In the genomic region with DNA sequence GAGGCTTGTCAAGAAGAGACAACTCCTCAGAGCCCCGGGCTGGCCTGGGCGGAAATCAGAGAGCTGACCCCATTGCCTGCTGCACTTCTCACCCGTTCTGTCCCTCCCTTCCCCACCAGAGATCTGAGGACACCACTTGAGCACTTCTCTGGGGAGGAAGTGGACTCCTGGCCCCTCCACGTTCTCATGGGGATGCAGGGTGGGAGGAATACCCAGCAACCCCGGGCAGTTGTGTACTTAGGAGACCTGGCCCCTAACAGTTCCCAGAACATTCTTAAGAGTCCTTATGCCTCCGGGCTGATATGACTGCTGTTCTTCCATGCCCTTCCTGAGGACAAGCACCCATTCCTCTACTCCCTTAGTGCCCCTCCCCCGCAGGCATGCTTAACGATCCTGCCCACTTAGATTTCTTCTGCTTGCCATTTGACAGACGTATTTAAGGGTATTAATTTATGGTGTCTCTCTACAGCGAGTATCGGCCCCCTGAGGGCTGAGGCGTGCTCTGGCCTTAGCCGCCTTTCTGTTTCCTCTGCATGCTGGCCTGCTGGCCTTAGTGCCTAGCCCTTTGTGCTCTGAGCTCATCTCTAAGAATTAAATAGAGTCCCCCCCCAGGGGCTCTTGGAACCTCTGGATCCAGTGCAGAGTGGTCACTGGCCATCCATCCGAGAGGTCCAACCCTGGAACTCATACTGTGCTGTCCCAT, we compare ENCODE assay signal across 12 mouse cellular contexts. TPM values are rescaled to one million over a fixed set of nuclear protein-coding genes. Genes with fewer than 3 reads are reported as not detected.
A peak's percentile ranks its signal among the peaks of the same experiment; 100 is the strongest.
DNase-seq lines count a peak whose midpoint lies in the region; ATAC-seq and TF ChIP-seq lines count a peak whose summit lies in the region.
"Had no signal": no experiment of that assay in that cellular context is flagged by ENCODE, and none has a peak within 500 bp of the region (broad histone marks: within the 10 kb centered on the region; RNA-seq: fewer than 3 reads in every experiment).

No protein-coding gene starts in this region.

- H3K27ac ChIP-seq in midbrain, embryonic 12.5 days (replicated peaks) = 0 out of 2 replicates have a peak overlapping the region, but pooled peaks have one; percentile 15
- H3K27ac ChIP-seq in midbrain, embryonic 15.5 days = no peak overlapping the region
- peak overlapping the region; percentile 62 for H3K27ac ChIP-seq in intestine, postnatal 0 days (ENCODE audit: low read depth, low read length)
- peak overlapping the region; percentile 96; the same call in 1 of the 2 replicates for H3K27ac ChIP-seq in stomach, embryonic 14.5 days (ENCODE audit: low read length)
- H3K27ac ChIP-seq in thymus, adult 2 months (ENCODE audit: control insufficient read depth, insufficient read depth, low read length) = no peak overlapping the region

- no peaks in the 10 kb centered on the region for H3K36me3 ChIP-seq in midbrain, embryonic 12.5 days
- H3K36me3 ChIP-seq in midbrain, embryonic 15.5 days (replicated peaks) = no peaks in the 10 kb centered on the region
- no peaks in the 10 kb centered on the region for H3K36me3 ChIP-seq in intestine, postnatal 0 days (ENCODE audit: control insufficient read depth, insufficient read depth)
- no peaks in the 10 kb centered on the region for H3K36me3 ChIP-seq in stomach, embryonic 14.5 days (ENCODE audit: control insufficient read depth, insufficient read depth, low read length)
- H3K36me3 ChIP-seq in thymus, adult 2 months (ENCODE audit: control insufficient read depth, insufficient read depth, low read length) = no peaks in the 10 kb centered on the region

- peaks cover 11% of the 10 kb centered on the region for H3K27me3 ChIP-seq in midbrain, embryonic 12.5 days
- H3K27me3 ChIP-seq in midbrain, embryonic 15.5 days (replicated peaks) = no peaks in the 10 kb centered on the region
- no peaks in the 10 kb centered on the region for H3K27me3 ChIP-seq in intestine, postnatal 0 days (replicated peaks; ENCODE audit: control insufficient read depth, insufficient read depth, low read length)
- H3K27me3 ChIP-seq in stomach, embryonic 14.5 days (ENCODE audit: control insufficient read depth, insufficient read depth, low read length) = no peaks in the 10 kb centered on the region
- H3K27me3 ChIP-seq in thymus, adult 2 months (ENCODE audit: control insufficient read depth, insufficient read depth, low read length) = no peaks in the 10 kb centered on the region; the same call in 1 of the 2 replicates
- H3K27me3 ChIP-seq: CH12.LX had no signal

- ATAC-seq in midbrain, embryonic 12.5 days (ENCODE audit: low FRiP score, low read depth) = no peak
- ATAC-seq in midbrain, embryonic 15.5 days (replicated peaks) = no peak
- ATAC-seq in intestine, postnatal 0 days = no peak
- no peak for ATAC-seq in stomach, embryonic 14.5 days (ENCODE audit: insufficient number of reproducible peaks, insufficient read depth, low FRiP score, low read depth)

- peaks cover 79% of the 10 kb centered on the region for H3K4me1 ChIP-seq in midbrain, embryonic 12.5 days
- peaks cover 28% of the 10 kb centered on the region for H3K4me1 ChIP-seq in midbrain, embryonic 15.5 days
- H3K4me1 ChIP-seq in intestine, postnatal 0 days (replicated peaks; ENCODE audit: control insufficient read depth, insufficient read depth, low read length) = peaks cover 24% of the 10 kb centered on the region
- peaks cover 82% of the 10 kb centered on the region for H3K4me1 ChIP-seq in stomach, embryonic 14.5 days (ENCODE audit: control insufficient read depth, insufficient read depth, low read length)
- H3K4me1 ChIP-seq in thymus, adult 2 months (replicated peaks; ENCODE audit: control insufficient read depth, insufficient read depth, low read length) = peaks cover 4% of the 10 kb centered on the region

- H3K9ac ChIP-seq in midbrain, embryonic 12.5 days (replicated peaks) = no peak overlapping the region
- no peak overlapping the region for H3K9ac ChIP-seq in midbrain, embryonic 15.5 days
- H3K9ac ChIP-seq in intestine, postnatal 0 days (ENCODE audit: low read depth, low read length) = no peak overlapping the region
- no peak overlapping the region for H3K9ac ChIP-seq in stomach, embryonic 14.5 days (replicated peaks; ENCODE audit: low read depth, low read length)

- TF ChIP-seq CTCF in intestine, postnatal 0 days (IDR thresholded peaks at IDR 0.05; ENCODE audit: low read depth) = no peak
- TF ChIP-seq CTCF in thymus, adult 2 months (IDR thresholded peaks at IDR 0.05; ENCODE audit: borderline replicate concordance, control insufficient read depth, extremely low read depth, insufficient read depth, low read length, poor library complexity) = no peak

- WGBS in midbrain, embryonic 12.5 days = 49% methylated on average over 14 of the region's 14 CpGs
- 51% methylated on average over 14 of the region's 14 CpGs for WGBS in midbrain, embryonic 15.5 days
- 48% methylated on average over 14 of the region's 14 CpGs for WGBS in intestine, postnatal 0 days
- 25% methylated on average over 14 of the region's 14 CpGs for WGBS in stomach, embryonic 14.5 days
- 80% methylated on average over 14 of the region's 14 CpGs for WGBS in thymus, adult 2 months

- no peak for TF ChIP-seq POLR2A in thymus, adult 2 months (IDR thresholded peaks at IDR 0.05; ENCODE audit: control insufficient read depth, extremely low read depth, insufficient read depth, low read length, poor library complexity)

- no peak overlapping the region for H3K4me2 ChIP-seq in midbrain, embryonic 12.5 days (replicated peaks)
- no peak overlapping the region for H3K4me2 ChIP-seq in midbrain, embryonic 15.5 days
- H3K4me2 ChIP-seq in intestine, postnatal 0 days (replicated peaks; ENCODE audit: low read depth) = no peak overlapping the region
- H3K4me2 ChIP-seq in stomach, embryonic 14.5 days (replicated peaks; ENCODE audit: low read depth, low read length) = no peak overlapping the region

- DNase-seq in heart, adult 11 months = peak; percentile 96
- DNase-seq in heart, postnatal 25 days (ENCODE audit: low spot score) = no peak
- no peak for DNase-seq in thymus, adult 2 months
- no peak for DNase-seq in thymus, postnatal 4 days

- no peaks in the 10 kb centered on the region for H3K9me3 ChIP-seq in midbrain, embryonic 12.5 days
- no peaks in the 10 kb centered on the region for H3K9me3 ChIP-seq in midbrain, embryonic 15.5 days
- no peaks in the 10 kb centered on the region for H3K9me3 ChIP-seq in intestine, postnatal 0 days (ENCODE audit: control insufficient read depth)
- H3K9me3 ChIP-seq in stomach, embryonic 14.5 days (ENCODE audit: control insufficient read depth, low read depth, low read length) = no peaks in the 10 kb centered on the region

- intact Hi-C loops in heart, postnatal 25 days (cut with DNase I) = loop anchor here (2.0 kb wide), 1 partner anchor 13 kb away; no protein-coding TSS in a partner anchor

- H3K4me3 ChIP-seq in midbrain, embryonic 12.5 days = no peak overlapping the region
- H3K4me3 ChIP-seq in midbrain, embryonic 15.5 days = no peak overlapping the region
- H3K4me3 ChIP-seq in intestine, postnatal 0 days (ENCODE audit: low read depth, low read length) = no peak overlapping the region
- H3K4me3 ChIP-seq in stomach, embryonic 14.5 days (ENCODE audit: low read depth, low read length) = no peak overlapping the region
- H3K4me3 ChIP-seq in thymus, adult 2 months (ENCODE audit: control insufficient read depth, insufficient read depth, low read length) = no peak overlapping the region

RNA-seq across cellular contexts. Expression of gene Hspg2, which starts 16.8 kb away (rescaled TPM):
- 100 to 1,000 TPM; 249 to 297 TPM for total RNA-seq in heart, postnatal 25 days (2021)
- 8.3 and 9.5 TPM in 2 replicates for polyA plus RNA-seq in midbrain, embryonic 12.5 days (2016; fragmentation: Nextera tagmentation; extraction: Ambion mirVana)
- polyA plus RNA-seq in midbrain, embryonic 15.5 days (2015; fragmentation: Nextera tagmentation; extraction: Ambion mirVana) = 4.0 and 4.1 TPM in 2 replicates
- polyA plus RNA-seq in intestine, postnatal 0 days (2015; fragmentation: Nextera tagmentation; extraction: Ambion mirVana) = 16.3 and 16.4 TPM in 2 replicates
- polyA plus RNA-seq in stomach, embryonic 14.5 days (2014; fragmentation: Nextera tagmentation; extraction: Ambion mirVana) = 42.6 and 44.1 TPM in 2 replicates
- 21.6 and 25.6 TPM in 2 replicates for polyA plus RNA-seq in thymus, adult 2 months (2012; rRNA removed)

RNA-seq across cellular contexts. Expression of gene 1700013G24Rik, which starts 32.3 kb away (rescaled TPM):
- total RNA-seq in heart, postnatal 25 days (2021) = not detected
- polyA plus RNA-seq in midbrain, embryonic 12.5 days (2016; fragmentation: Nextera tagmentation; extraction: Ambion mirVana) = not detected in 2 replicates
- polyA plus RNA-seq in midbrain, embryonic 15.5 days (2015; fragmentation: Nextera tagmentation; extraction: Ambion mirVana) = not detected in 2 replicates
- not detected in 2 replicates for polyA plus RNA-seq in intestine, postnatal 0 days (2015; fragmentation: Nextera tagmentation; extraction: Ambion mirVana)
- not detected in 2 replicates for polyA plus RNA-seq in stomach, embryonic 14.5 days (2014; fragmentation: Nextera tagmentation; extraction: Ambion mirVana)
- 0.22 TPM in 1 of 2 replicates, not detected in the other for polyA plus RNA-seq in thymus, adult 2 months (2012; rRNA removed)
- total RNA-seq: adrenal gland, adult 18-20 months; CH12.LX; gastrocnemius, postnatal 36 days; left cerebral cortex, postnatal 10 days had no signal

RNA-seq across cellular contexts. Expression of gene Cela3b, which starts 55.1 kb away (rescaled TPM):
- total RNA-seq in heart, postnatal 25 days (2021) = not detected
- polyA plus RNA-seq in midbrain, embryonic 12.5 days (2016; fragmentation: Nextera tagmentation; extraction: Ambion mirVana) = not detected in 2 replicates
- not detected in 2 replicates for polyA plus RNA-seq in midbrain, embryonic 15.5 days (2015; fragmentation: Nextera tagmentation; extraction: Ambion mirVana)
- polyA plus RNA-seq in intestine, postnatal 0 days (2015; fragmentation: Nextera tagmentation; extraction: Ambion mirVana) = 9.1 and 13.6 TPM in 2 replicates
- polyA plus RNA-seq in stomach, embryonic 14.5 days (2014; fragmentation: Nextera tagmentation; extraction: Ambion mirVana) = 1.0 TPM in 1 of 2 replicates, not detected in the other
- 1.1 and 1.4 TPM in 2 replicates for polyA plus RNA-seq in thymus, adult 2 months (2012; rRNA removed)
- total RNA-seq: adrenal gland, adult 18-20 months; CH12.LX; gastrocnemius, postnatal 36 days; left cerebral cortex, postnatal 10 days had no signal

Comparison
In these comparisons a context has a peak if more than half of its experiments do, and no peak if none do; other contexts are left out.
1. H3K27ac ChIP-seq: peak in midbrain, embryonic 12.5 days (single experiment), intestine, postnatal 0 days (single experiment) and stomach, embryonic 14.5 days (single experiment); none in midbrain, embryonic 15.5 days (single experiment) and thymus, adult 2 months (single experiment).